Mouse (Mus musculus): ENCODE data around the gene Ubr2.

DNA sequence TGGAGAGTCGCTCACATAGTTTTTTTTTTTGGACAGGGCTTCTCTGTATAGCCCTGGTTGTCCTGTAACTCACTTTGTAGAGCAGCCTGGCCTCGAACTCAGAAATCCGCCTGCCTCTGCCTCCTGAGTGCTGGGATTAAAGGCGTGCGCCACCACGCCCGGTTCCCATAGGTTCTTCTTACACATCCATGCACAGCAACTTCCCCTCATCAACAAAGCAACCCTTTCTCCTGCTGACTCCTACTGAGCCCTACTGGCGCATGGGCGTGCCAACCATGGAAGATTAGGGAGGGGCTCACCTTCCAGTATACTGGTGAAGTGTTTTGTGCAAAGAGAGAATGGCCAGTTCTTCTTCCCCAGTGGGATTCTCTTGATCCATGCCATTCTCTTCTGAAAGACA lies 67.9 kb downstream of the Ubr2 start:
- TF ChIP-seq CTCF (IDR thresholded peaks at IDR 0.05) (no peak), EP300 (IDR thresholded peaks at IDR 0.05; ENCODE audit: insufficient read depth, low read depth, low read length) (no peak), POLR2A (IDR thresholded peaks at IDR 0.05; ENCODE audit: insufficient read depth, low read depth, low read length) (no peak)

Measured in heart, adult 2 months (tissue).